Mouse (Mus musculus) heart, postnatal 0 days (tissue): ENCODE measurements around the gene Cited2.

Experiments used
- CTCF ChIP-seq: IDR thresholded peaks from 2 replicates; pipeline ENCODE4 v1.5.1; 2016; ENCODE audit warnings: antibody characterized with exemption, control low read depth, low read depth
- EP300 ChIP-seq: IDR thresholded peaks from 2 replicates; pipeline ENCODE4 v1.6.1; 2016; ENCODE audit warnings: antibody characterized with exemption, low read depth

DNA sequence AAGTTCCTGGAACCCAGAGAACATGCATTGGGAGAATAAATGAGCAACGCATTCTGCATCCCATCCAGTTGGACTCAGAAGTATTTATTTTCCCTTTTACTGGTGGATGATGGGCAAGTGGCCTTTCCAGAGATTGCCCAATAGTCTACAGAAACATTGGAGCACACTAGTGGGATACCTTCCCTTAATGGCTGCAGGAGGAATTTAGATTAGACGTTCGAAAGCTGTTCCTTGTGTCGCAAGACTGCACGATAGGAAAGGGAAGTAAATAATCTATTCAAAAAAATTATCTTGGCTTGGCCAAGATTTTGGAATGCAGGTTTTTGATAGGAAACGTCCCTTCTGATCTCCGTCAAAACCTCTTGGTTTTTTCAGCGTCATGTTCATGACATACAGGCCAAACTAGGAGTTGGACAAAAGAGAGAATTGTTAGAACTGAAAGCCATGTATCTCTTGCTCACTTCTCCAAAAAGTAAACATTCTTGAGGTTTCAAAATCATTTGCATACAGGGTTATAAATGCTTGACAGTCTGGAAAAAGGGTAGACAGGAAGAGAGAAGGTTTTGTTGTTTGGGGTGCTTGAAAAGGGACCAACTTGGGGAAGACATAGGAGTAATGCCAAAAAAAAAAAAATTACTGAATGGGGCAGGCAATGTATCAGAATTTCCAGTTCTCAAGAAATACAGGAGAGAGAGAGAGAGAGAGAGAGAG is 2.0 kb upstream of the Cited2 start:
- no peak for TF ChIP-seq CTCF
- TF ChIP-seq EP300: no peak
